Mouse (Mus musculus): ENCODE data around the gene Mon1b.

The Mon1b gene

DNA sequence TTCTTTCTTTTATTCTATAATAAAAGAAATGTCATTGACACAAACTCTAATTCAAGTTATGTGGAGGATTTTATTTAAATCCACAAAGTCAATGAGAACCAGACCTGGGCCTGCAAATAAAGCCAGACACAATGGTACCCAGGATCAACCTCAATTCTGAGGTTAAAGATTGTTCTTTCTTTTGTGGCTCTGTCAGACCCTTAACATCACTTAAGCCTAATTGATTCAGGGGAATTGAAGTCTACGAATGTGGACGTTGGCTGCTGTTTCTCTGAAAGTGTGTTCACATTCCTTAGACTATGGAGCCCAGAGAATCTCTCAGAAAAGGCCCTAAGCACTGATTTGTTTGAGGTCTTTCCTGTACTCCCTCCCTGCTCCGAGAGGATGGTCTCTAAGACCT, 37.9 kb downstream of the Mon1b start:
- DNase-seq (ENCODE audit: low read depth, low spot score) = no peak

DNA sequence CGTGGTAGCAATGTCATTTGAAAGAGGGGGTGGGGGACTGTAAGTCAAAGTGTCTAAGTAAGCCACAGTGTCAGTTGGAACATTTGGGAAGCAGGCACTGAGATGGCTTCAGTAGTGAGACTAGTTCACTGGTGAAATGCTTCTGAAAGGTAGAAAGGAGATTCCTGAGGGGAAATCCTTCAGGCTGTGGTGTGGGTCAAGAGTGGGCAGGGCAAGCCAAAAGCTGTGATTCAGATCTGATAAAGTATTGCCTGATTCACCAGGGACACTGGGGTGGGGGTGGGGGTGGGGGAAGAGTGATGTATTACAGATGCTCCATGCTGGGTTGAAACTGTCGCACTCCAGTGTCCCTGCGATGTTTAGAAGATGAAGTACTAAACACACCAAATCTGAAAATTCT, 39.2 kb downstream of the Mon1b start:
- no peak for DNase-seq (ENCODE audit: low read depth, low spot score)

DNA sequence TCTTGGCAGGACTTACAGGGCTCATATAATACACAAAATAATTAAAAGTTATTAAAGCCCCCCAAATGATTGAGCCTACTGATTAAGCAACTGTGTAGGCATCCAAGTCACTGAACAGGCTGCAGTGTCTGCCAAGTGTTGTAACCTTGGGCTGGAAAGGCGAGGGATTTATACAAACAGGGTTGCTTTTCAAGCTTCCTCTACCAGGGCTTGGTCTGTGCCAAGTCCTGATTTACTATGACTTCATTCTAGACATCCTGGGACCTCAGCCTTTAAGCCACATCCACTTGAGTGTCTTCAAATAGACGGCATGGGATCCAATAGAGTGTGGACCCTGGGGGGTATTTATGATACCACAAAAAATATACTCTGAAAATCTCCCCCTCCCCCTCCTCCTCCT, 39.9 kb downstream of the Mon1b start:
- no peak for DNase-seq (ENCODE audit: low read depth, low spot score)

DNA sequence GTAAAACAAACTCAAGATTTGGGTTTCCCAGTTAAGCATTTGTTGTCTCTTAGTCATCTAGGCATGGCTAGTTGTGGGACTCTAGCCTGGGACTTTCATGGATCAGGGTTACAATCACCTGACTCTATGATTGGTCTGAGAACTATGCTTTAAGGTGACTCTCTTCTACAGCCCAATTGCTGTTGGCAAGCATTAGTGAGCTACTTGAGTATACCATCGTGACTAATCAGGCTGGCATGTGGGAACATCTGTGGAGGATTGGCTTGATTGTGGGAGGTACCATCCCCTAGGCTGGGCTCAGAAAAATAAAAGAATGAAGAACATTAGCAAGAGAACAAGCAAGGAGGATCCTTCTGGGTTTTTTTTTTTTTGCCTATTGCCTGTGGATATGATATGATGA, 41.4 kb downstream of the Mon1b start:
- DNase-seq (ENCODE audit: low read depth, low spot score) = no peak

DNA sequence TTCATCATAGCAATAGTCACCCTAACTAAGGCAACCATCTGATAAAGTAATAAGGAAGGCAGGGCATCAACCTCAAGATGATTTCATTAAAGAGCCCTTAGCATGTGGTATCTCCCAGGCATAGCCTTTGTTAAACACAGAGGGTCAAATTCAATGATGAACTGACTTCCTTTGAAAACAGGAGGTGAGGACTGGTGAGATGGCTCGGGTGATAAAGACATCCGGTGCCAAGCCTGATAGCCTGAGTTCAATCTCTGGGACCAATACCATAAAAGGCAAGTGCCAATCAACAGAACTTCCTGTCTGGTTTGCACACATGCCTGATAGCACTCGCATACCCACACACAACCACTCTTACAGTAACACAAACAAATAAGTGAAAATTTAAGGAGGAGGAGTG, 44.0 kb downstream of the Mon1b start:
- peak; percentile 21 for DNase-seq (ENCODE audit: low read depth, low spot score)

DNA sequence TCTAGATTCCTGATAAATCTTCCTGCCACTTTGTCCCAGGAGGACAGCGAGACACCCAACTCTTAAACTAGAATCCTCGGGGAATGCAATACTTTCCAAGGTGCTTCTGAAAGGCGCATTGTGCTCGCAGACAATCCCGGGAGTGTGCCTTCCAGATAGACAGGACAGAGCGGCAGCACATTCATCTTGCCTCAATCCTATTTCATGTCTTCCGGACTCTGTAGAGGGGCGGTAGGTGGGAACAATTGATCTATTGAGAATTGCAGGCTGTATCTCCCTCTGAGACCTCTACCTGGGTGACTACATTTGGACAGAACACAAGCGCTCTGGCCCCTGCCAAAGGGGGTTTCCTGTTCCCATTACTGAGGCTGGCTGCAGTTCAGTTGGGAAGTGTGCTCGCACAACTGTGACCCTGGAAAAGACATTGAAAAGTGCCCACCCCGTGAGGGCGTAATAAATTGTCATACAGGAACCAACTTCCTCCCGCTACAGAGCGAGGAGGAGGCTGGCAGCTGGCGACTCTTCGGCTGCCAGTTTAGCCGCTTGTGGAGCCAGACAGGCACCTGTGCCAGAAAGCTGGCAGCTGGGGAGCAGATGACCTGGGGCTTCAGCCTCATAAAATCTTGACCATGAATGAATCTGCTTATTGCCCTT, 52.6 kb downstream of the Mon1b start:
- no peak for DNase-seq (ENCODE audit: low read depth, low spot score)

DNA sequence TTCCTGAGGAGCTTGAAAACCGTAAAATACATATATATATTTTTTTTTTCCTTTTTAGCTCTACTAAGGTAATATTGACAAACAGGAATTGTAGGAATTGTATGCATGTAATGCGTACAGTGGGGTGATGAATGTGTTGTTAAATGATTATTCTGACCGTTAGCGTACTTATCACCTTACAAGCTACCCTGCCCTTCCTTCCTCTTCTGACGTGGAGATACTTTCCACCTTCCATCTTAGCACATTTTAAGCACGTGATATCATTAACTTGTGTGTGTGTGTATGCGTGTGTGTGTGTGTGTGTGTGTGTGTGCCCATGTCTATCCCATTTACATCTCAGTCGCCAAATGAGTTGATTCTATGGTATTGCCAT, 53.1 kb downstream of the Mon1b start:
- no peak for DNase-seq (ENCODE audit: low read depth, low spot score)

DNA sequence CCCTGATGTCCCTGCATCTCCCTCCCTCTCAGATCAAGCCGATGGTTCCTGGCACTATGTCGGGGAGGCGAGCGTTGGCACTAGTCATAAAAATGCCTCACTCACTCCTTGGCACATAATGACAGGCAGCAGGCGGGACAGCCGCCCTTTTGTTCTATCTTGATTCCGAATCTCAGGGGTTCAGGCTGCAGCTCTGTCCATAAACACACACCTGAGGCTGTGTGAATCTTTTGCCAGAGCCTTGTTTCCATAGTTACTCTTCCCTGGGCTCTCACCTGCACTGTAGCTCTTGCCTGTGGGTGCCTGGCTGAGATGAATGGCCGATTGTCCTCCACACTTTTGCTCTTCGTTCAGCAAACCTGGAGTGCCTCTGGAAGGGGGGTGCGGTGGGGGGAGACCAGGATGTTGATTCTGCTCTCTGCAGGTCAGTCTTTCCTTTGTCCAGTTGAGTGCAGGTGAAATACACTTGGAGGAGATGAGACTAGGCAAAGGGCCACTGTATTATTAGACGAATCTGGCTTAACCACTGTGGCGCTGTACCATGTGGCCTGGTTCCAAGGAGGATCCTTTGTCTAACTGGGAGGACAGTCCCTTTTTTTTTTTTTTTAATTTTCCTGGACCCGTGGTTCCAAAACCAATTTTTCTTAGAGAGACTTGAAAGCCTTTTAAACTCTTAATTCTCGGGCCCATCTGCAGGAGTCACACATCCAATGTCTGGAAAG, 56.4 kb downstream of the Mon1b start:
- DNase-seq (ENCODE audit: low read depth, low spot score) = no peak

All from CD4-positive helper T cell, adult 2 months (primary cell).